Mouse (Mus musculus) splenic B cell, adult 2 months (primary cell): ENCODE results near the gene Efcab11.

Experiments used
- DNase-seq: peaks from one replicate; pipeline ENCODE4 v3.0.0-alpha.2; 2011; ENCODE audit warnings: low read depth, low spot score
- H3K27me3 ChIP-seq: 2 replicates; pipeline ENCODE4 v1.6.1; 2012; ENCODE audit warnings: mild to moderate bottlenecking, low read length, moderate library complexity, mixed read lengths; ENCODE audit not compliant: control insufficient read depth, poor library complexity, insufficient read depth, severe bottlenecking
- H3K36me3 ChIP-seq: 2 replicates; pipeline ENCODE4 v1.6.1; 2012; ENCODE audit warnings: mild to moderate bottlenecking, low read length, moderate library complexity, mixed read lengths; ENCODE audit not compliant: control insufficient read depth, poor library complexity, insufficient read depth, severe bottlenecking

The Efcab11 gene

DNA sequence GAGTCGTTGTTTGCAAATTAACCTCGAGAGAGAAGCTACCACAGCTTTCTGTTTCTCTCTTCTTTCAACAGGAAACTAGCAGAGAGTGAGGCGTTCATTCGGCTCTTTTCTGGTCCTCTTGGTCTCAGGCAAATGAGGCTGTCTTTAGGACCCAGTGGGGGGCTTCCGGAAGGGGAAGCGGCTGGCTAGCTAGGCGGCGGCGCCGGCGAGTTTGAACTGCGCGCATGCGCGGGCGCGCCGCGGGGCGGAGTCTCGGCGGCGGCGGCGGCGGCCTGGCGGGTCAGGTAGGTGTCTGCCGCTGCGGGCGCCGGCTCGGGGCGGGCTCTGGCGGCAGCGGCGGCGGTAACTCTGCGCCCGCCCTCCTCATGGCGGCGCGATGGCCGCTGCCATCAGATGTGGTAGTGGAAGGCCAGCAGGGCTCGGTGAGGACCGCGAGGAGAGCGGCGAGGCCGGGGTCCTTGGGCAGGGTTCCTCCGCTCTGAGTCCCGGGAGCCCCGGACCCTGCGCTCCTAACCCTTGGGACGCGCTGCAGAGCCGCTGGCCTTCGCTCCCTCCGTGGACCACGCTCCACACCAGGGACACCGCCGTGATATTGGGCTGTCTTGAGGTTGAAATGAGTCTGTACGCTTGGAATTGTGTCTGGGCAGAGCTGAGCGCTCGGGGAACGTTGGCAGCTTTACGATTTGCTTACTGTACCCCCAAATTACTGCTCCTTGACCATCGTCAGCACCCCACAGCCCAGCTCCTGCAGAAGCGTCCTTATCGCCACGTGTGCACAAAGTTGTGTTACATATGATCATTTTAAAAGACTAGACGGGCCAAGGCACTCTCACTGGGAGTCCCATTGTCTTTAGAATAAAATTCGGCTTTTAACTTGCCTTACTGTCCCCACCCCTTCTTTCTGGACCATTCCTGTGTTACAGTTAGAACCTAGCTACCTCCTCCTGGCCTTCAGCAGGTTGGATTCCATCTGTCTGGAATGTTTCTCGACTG is at the start of gene Efcab11, which contains the start of gene Tdp1:
Gene Efcab11 (minus strand): TSS at position 171 of the 993 bp plus-strand sequence.
Gene Tdp1 (plus strand): TSS at position 249 of the 993 bp plus-strand sequence.
- no peaks in the 10 kb centered on the region for H3K36me3 ChIP-seq
- DNase-seq = peak; percentile 96
- no peaks in the 10 kb centered on the region for H3K27me3 ChIP-seq

DNA sequence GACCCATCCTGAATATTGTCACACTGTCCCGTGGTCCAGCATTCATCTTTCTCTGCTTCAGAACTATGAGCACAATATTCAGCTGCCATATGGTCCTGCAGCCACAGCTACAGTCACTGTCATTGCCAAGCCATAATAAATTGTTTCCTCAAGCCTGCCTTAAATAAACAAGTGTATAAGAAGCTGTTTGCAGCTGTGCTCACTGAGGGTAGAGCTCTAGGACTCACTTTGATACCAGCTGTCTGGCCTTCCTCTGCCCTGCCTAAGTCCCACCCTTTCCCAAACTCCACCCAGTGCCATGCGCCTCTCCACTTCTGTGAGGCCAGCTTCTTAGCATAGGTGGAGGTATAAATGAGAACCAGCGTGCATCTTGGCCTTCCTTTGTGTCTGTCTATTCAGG is 49.4 kb upstream of the Efcab11 start:
- no peak for DNase-seq
- Histone ChIP-seq H3K27me3 (no peaks in the 10 kb centered on the region), H3K36me3 (no peaks in the 10 kb centered on the region)

DNA sequence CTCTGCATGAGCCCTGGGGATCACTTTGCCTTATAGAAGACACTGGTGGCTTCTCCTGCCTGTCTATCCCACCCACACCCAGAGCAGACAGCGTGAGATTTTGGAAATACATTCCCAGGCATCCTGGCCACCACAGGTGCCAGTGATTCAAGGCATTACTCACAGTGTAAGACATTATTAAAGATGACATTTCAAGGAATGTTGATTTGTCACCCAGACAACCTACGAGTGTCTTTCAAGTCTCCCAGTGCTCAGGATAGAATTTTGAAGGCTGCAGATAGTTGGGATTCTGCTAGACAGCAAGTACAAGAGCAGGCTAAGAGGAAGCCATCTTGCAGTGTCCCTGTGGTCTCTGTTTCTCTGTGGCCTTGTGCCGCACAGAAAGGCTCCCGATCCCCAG is 48.0 kb upstream of the Efcab11 start:
- DNase-seq = no peak
- Histone ChIP-seq H3K27me3 (no peaks in the 10 kb centered on the region), H3K36me3 (no peaks in the 10 kb centered on the region; the same call in 1 of the 2 replicates)

DNA sequence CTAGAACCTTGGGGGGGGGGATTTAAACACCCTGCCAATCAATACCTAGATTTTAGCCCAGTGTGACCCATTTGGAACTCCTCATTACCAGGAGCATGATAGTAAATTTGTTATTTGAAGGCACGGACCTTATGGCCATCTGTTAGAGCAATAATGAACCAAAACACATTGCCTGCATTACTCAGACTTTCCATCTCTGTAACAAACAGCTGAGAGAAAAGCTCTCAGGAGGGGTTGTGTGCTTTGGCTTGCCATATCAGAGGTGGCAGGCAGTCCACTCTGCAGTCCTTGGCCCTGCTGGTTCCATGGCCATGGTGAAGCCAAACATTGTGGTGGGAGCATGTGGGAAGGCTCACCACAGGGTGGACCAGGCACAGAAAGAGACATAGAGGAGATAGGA is 44.9 kb upstream of the Efcab11 start:
- DNase-seq = no peak
- Histone ChIP-seq H3K36me3 (no peaks in the 10 kb centered on the region; the same call in 1 of the 2 replicates), H3K27me3 (no peaks in the 10 kb centered on the region)

DNA sequence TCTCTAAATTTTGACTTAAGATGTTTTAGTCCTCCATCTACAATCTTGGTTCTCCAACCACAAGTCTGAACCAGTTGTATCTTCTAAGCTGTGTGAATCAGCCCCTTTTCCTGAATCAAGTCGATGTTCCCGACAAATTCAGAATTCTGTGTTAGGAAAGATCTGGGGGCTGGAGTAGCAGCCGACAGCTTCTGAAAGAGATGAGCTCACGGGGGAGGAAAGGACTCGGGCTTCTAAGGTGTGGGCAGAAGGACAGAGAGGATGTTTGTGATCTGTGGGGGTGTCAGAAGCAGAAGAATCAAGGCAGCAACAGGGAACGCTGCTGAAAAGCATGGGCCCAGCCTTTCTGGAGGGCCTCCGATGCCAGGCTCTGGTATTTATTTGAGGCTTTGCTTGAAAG is 44.1 kb upstream of the Efcab11 start:
- Histone ChIP-seq H3K36me3 (no peaks in the 10 kb centered on the region; the same call in 1 of the 2 replicates), H3K27me3 (no peaks in the 10 kb centered on the region)
- DNase-seq = no peak

DNA sequence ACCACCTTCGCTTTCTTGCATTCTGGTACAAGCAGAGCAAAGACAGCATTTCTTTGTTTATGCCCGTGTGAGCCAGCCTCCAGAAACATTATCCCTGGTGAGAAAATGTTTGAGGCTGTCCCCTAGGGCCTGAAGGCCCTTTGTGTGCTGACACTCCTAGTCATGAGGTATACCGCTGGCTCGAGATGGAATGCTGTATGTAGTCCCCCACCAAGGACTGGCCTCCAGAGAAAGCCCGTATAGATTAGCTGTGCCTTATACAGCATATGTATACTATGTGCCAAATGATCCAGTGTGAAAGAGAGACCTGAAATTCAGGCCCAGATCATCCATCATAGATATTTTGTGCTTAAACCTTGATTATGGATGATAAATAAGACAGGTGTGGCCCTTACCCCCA is 39.5 kb upstream of the Efcab11 start:
- no peak for DNase-seq
- H3K27me3 ChIP-seq = no peaks in the 10 kb centered on the region
- no peaks in the 10 kb centered on the region; the same call in 1 of the 2 replicates for H3K36me3 ChIP-seq

DNA sequence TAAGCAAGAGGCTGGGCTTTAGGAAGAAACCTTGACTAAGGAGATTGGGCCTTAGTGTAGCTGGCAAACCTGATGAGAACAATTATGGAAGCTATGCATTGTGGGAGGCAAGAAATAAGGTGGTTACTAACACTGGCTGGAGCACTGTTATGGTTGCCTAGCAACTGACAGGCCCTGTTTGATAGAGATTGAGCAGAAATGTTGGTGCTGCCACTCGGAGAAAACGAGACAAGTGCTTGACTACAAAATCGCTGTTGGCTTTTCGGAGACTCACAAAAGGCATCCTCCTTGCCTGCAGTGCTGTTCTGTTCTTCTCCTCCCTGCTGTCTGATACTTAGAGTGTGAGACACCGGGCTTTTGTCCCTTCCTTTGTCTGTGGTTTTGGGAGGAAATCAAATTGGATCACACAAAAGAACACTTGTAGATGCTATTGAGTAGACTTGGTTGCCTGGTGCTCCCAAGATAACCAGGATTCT is 38.9 kb upstream of the Efcab11 start:
- Histone ChIP-seq H3K27me3 (no peaks in the 10 kb centered on the region), H3K36me3 (no peaks in the 10 kb centered on the region; the same call in 1 of the 2 replicates)
- DNase-seq = no peak

DNA sequence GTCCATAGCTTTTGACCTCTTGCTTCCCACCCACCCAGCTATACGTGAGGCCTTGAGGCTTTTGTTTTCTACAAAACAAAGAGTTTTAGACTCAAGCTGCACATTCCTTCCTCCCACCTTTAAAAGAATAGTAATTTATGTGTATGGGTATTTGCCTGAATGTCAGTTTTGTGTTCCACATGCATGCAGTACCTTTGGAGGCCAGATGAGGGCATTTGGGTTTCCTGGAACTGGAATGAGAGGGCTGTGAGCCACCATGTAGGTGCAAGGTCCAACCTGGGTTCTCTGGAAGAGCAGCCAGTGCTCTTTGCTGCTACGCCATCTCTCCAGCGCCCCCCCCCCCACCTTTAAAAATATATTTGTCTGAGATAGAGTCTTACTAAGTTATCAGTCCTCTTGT is 36.8 kb upstream of the Efcab11 start:
- DNase-seq = peak; percentile 40
- H3K27me3 ChIP-seq = no peaks in the 10 kb centered on the region
- H3K36me3 ChIP-seq = peaks cover 2% of the 10 kb centered on the region; the same call in 1 of the 2 replicates

DNA sequence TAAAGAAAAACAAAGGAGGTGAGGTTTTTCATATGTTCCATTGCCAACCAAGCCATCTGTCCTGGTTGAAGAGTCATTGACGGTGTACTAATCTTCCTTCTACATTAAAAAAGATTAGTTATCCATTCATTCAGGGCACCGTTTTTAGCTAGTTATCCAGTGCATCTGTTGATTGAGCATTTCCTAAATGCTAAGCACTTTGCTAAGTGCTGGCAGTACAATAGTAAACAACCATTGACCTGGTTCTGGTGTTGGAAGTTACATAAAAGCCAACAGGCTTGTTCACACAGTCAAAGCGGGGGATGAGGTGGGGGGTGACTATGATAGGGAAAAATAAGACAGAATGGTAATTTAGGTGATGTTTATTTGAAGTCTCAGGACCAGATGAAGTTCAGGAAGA is 35.4 kb upstream of the Efcab11 start:
- Histone ChIP-seq H3K36me3 (peaks cover 4% of the 10 kb centered on the region; the same call in 1 of the 2 replicates), H3K27me3 (no peaks in the 10 kb centered on the region)
- no peak for DNase-seq

DNA sequence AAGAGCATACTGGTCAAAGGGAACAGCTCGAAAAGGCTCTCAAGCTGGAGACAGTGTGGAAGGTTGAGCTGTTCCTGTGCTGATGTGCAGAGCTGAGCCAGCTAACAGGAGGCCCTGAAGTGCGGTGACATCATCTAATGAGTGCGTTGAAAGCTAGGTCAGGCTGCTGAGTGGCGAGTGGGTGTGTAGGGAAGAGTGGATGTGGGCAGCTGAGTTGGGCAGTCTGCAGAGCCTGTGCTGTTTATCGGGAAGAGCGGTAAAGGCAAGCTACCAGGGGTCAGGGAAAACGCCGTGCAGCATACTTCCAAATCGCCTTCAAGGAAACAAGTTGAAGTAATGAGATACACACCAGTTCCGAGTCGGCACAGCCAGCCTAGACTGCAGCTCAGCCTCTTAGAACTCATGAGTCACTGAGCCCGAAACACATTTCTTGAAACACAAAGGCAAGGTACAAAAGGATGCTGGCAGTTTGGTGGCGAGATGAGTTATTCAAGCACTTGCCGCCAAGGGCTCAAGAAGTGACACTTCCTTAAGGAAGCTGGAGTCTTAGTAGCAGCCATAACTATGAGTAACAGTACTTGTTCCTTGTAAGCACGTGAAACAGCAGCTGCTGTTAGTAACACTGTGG is 33.7 kb upstream of the Efcab11 start:
- H3K36me3 ChIP-seq = peaks cover 5% of the 10 kb centered on the region; the same call in 1 of the 2 replicates
- H3K27me3 ChIP-seq = no peaks in the 10 kb centered on the region
- no peak for DNase-seq

DNA sequence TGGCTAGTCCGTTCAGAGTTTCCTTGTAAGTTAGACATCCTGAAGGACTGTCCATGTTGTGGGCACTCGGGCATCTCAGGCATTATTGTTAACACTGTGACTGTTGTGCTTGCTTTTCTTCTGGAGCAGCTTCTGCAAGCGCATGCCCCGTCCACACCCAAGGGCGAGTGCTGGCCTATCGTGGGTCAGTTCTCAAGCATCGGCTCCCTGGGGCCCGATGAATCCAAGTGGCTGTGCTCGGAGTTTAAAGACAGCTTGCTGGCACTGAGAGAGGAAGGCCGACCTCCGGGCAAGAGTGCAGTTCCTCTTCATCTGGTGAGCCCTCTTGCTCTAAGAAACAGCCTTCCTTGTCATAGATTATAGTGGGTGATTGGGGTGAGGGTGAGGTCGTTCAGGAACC is 27.2 kb upstream of the Efcab11 start:
- DNase-seq = no peak
- no peaks in the 10 kb centered on the region for H3K27me3 ChIP-seq

DNA sequence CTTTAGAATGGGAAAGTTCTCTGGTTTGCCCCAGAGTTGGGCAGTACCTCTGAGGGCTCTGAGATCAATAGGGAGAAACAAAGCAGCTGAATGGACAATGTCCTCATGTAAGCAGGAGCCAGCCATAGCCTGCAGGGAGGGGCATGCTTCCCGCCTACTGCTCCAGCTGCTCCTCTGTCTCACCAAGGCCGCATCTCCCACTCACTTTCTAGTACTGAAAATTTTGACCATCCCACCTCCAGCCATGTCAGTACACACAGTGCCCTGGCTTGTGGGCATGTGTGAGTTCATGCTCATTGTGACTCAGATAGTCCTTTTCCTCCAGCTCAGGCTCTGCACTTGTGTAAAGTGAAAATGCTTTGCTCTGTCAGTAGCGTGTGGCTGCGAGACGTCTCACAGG is 20.3 kb upstream of the Efcab11 start:
- Histone ChIP-seq H3K27me3 (no peaks in the 10 kb centered on the region; the same call in 1 of the 2 replicates), H3K36me3 (no peaks in the 10 kb centered on the region; the same call in none of the 2 replicates)
- no peak for DNase-seq

More for the DNA sequence above, 27.2 kb upstream of the Efcab11 start:
- H3K36me3 ChIP-seq = peaks cover 5% of the 10 kb centered on the region

DNA sequence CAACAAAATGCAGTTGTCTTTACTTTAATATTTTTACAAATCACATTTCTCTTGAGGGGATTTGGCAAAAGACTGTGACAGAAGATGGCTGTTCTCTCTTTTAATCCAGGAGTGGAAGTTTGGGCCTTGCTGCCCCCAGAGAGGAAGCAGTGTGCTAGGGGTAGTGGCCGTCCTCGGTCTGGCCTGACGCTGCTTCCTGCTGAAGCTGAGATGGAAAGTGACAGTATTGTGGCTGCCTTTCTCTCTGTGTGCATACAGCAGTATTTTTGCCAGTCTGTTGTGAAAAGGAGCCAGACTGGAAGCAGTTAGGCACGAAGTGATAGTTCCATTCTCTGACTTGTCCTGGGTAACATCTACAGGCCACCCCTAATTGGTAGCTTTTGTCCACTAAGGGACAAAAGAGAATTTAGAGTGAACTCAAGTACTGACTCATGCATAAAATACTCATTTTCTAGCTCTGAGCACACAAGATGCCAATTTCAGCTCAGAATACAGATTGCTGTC is 18.7 kb upstream of the Efcab11 start:
- Histone ChIP-seq H3K27me3 (no peaks in the 10 kb centered on the region; the same call in 1 of the 2 replicates), H3K36me3 (no peaks in the 10 kb centered on the region; the same call in none of the 2 replicates)
- peak; percentile 72 for DNase-seq

DNA sequence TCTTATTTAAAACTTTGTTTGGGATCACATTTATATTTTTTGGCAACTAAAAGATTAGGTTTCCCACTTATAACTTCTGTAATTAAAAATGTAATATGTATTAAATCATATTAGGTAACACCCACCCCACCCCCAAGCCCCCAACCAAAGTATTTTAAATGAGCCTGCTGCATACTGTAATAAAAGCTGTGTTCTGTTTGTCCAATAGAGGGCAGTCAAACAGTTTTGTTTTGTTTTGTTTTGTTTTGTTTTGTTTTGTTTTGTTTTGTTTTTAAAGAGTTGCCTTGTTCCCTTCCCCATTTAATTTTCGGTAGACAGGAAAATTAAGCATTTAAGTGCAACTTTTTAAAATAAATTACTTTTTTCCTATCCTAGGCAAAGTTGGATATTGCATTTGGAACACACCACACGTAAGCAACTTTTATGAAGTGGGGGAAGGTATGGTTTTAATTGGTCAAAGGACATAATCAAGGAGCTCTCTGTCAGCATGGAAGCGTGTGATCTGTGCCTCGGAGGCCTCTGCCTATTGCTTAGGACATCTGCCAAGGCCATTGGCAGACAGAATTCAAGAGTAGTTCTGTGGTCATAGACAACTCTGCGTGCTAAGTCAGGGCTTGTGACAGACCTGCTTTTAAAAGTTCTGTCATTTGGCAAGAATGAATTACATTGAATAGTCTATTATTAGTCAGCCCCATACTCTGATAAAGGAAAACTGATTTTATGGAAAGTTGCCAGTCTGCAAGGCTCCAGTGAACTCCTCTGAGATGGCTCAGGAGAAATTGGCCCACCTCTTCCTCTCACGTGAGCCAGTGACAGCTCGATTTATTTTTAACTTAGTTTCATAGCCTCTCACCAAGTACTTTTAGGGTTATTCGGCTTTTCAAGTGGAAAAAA is 18.0 kb upstream of the Efcab11 start:
- H3K27me3 ChIP-seq = no peaks in the 10 kb centered on the region; the same call in 1 of the 2 replicates
- no peaks in the 10 kb centered on the region; the same call in none of the 2 replicates for H3K36me3 ChIP-seq
- DNase-seq = peak; percentile 65
